Mouse (Mus musculus): Measurements from ENCODE around the gene Gm10160. TPM values are rescaled to one million over a fixed set of nuclear protein-coding genes. Genes with fewer than 3 reads are reported as not detected.

Gene Gm10160
- total and polyA plus RNA-seq, 2 experiments from 2014 or later, result not detected

DNA sequence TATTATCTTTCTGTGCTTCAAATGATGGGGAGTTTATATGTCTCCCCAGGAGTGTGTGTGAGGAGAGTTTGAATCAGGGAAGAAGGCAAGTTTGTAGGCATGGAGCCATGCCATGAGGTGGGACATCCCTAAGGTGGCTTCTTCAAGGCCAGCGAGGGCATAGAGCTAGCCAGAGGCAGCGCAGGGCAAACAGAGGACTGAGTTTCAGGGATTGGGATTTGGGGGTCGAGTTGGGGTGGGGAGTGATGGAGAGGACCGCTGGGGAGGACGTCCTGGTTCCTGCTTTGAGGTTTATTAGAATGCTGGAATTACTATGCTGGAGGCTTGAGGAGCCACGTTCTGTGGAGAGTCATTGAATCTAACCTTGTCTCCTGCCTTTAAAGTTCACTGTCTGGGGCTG lies 10.3 kb upstream of the Gm10160 start:
- 94% methylated on average over 6 of the region's 6 CpGs for WGBS
- no peak for ATAC-seq
- TF ChIP-seq CTCF (IDR thresholded peaks at IDR 0.05; ENCODE audit: low read depth), result no peak

DNA sequence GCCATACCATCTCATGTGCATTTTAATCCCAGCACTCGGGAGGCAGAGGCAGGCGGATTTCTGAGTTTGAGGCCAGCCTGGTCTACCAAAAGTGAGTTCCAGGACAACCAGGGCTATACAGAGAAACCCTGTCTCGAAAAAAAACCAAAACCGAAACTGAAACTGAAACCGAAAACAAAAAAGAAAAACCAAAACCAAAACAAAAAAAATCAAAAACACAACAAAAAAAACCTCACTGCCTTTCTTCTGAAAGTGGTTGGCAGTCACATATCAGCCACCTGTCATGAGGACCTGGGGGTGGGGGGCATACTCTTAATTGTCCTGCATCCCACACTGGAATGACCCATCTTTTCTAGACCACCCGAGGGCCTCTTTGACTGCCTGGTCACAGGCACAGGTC lies 9.0 kb upstream of the Gm10160 start:
- no peaks in the 10 kb centered on the region for H3K27me3 ChIP-seq (ENCODE audit: insufficient read depth, low read length)
- no peaks in the 10 kb centered on the region for H3K36me3 ChIP-seq (ENCODE audit: insufficient read depth, low read length)
- no peak for DNase-seq (ENCODE audit: low spot score)
- no peak overlapping the region for H3K9ac ChIP-seq (replicated peaks; ENCODE audit: low read length)
- TF ChIP-seq CTCF (IDR thresholded peaks at IDR 0.05; ENCODE audit: low read depth), result no peak
- no peak for ATAC-seq
- WGBS, result 92% methylated on average over 6 of the region's 6 CpGs
- 0 out of 2 replicates have a peak, but pooled peaks cover 4% of the 10 kb centered on the region for H3K4me1 ChIP-seq (ENCODE audit: insufficient read depth, low read length)
- H3K4me2 ChIP-seq (ENCODE audit: low read depth, low read length), result no peak overlapping the region
- no peak overlapping the region for H3K4me3 ChIP-seq (ENCODE audit: low read length)
- H3K27ac ChIP-seq, result no peak overlapping the region
- H3K9me3 ChIP-seq (ENCODE audit: low read length), result no peaks in the 10 kb centered on the region

More for the DNA sequence above, 10.3 kb upstream of the Gm10160 start:
- Histone ChIP-seq H3K9ac (replicated peaks; ENCODE audit: low read length) (no peak overlapping the region), H3K9me3 (ENCODE audit: low read length) (no peaks in the 10 kb centered on the region), H3K4me2 (ENCODE audit: low read depth, low read length) (no peak overlapping the region), H3K36me3 (ENCODE audit: insufficient read depth, low read length) (no peaks in the 10 kb centered on the region), H3K27ac (no peak overlapping the region), H3K4me3 (ENCODE audit: low read length) (no peak overlapping the region), H3K27me3 (ENCODE audit: insufficient read depth, low read length) (no peaks in the 10 kb centered on the region), H3K4me1 (ENCODE audit: insufficient read depth, low read length) (no peaks in the 10 kb centered on the region)
- DNase-seq (ENCODE audit: low spot score), result no peak

DNA sequence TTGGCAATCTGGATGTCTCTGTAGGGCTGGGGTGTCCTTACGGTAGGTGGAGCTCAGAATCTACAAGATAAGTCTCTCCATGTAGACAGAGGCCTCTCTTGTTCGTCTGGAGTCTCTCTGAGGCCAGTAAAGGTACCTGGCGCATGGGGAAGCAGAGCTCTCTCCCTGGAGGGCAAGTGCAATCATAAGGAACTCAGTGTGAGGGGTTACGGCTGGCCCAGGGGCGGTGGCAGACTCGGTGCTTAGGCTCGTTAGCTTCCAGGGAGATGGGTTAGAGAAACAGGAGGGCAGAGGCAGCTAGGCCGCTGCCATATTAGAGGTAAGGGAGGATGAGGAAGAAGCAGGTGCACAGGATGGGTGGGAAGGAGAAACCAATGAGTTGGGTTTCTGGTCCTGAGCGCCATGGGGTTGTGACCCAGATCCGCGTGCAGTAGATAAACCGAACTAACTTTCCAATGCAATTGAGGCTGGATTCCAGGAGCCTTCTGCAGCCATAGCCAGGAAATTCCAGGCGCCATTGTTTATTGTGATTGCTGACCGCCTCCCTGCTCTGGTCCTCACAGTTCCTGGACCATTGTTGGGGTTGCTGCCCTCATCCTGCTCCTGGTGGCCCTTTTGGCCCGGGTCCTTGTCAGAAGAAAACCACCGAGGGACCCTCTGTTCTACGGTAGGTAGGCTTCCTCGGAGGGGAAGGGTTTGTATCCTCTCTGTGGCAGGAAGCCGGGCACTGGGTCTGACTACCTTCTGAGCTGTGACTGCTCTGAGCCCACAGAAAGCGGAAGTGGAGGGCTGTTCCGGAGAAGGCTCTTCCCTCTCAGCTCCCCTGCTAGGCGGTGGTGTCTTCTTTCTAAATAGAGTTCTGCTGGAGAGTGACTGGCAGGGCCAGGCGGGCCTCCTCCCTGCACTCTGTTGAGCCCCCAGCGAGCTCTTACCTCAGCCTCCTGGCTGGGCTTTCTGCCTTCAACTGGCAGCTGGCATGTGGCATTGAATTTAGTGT lies 7.3 kb upstream of the Gm10160 start:
- Histone ChIP-seq H3K9ac (replicated peaks; ENCODE audit: low read length) (no peak overlapping the region), H3K4me2 (ENCODE audit: low read depth, low read length) (no peak overlapping the region), H3K27me3 (ENCODE audit: insufficient read depth, low read length) (no peaks in the 10 kb centered on the region; the same call in 1 of the 2 replicates), H3K36me3 (ENCODE audit: insufficient read depth, low read length) (no peaks in the 10 kb centered on the region), H3K9me3 (ENCODE audit: low read length) (no peaks in the 10 kb centered on the region), H3K27ac (no peak overlapping the region), H3K4me3 (ENCODE audit: low read length) (no peak overlapping the region), H3K4me1 (ENCODE audit: insufficient read depth, low read length) (peaks cover 4% of the 10 kb centered on the region; the same call in 1 of the 2 replicates)
- 75% methylated on average over 24 of the region's 24 CpGs for WGBS
- no peak for TF ChIP-seq CTCF (IDR thresholded peaks at IDR 0.05; ENCODE audit: low read depth)
- no peak for ATAC-seq
- no peak for DNase-seq (ENCODE audit: low spot score)

DNA sequence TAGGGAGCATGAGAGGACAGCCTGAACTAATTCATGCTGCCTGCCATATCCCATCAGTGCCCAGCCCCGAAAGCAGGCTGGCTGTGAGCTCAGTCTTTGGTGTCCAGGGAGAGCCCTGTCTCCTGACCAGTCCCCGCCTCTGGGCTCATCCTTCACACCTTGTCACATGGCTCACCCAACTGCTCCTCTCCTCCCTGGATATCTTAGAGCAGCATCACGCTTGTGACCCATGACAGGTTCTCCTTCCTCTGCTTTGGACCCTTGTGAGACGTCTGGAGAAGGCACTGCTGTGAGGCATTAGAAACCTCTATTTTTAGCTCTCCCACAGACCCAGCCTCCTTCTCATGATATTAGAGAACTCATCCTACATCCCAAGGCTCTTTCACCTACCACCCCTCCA lies 6.3 kb upstream of the Gm10160 start:
- H3K36me3 ChIP-seq (ENCODE audit: insufficient read depth, low read length), result no peaks in the 10 kb centered on the region
- no peak for DNase-seq (ENCODE audit: low spot score)
- H3K4me3 ChIP-seq (ENCODE audit: low read length), result no peak overlapping the region
- H3K27ac ChIP-seq, result no peak overlapping the region
- no peak for TF ChIP-seq CTCF (IDR thresholded peaks at IDR 0.05; ENCODE audit: low read depth)
- 65% methylated on average over 4 of the region's 4 CpGs for WGBS
- H3K4me1 ChIP-seq (ENCODE audit: insufficient read depth, low read length), result peaks cover 4% of the 10 kb centered on the region; the same call in 1 of the 2 replicates
- no peak overlapping the region for H3K4me2 ChIP-seq (ENCODE audit: low read depth, low read length)
- ATAC-seq, result no peak
- no peaks in the 10 kb centered on the region for H3K9me3 ChIP-seq (ENCODE audit: low read length)
- H3K9ac ChIP-seq (replicated peaks; ENCODE audit: low read length), result no peak overlapping the region
- H3K27me3 ChIP-seq (ENCODE audit: insufficient read depth, low read length), result no peaks in the 10 kb centered on the region; the same call in 1 of the 2 replicates

DNA sequence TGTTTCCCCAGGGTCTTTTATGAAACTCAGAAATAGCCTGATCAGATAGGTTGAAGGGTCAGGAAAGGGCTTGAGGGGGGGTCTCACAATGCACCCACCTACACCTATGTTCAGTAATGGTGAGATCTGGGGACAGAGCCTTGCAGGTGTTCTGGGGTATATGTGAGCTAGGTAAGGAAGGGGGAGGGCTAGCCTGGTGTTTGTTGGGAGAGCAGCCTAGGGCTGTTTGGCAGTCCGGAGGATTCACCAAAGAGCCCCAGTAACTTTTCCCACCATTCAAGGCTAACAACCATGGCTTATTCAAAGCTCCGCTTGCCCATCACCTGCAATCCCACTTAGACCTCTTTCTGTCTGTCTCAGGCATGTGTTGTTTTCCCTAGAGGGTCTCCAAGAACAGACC lies 5.9 kb upstream of the Gm10160 start:
- Histone ChIP-seq H3K27me3 (ENCODE audit: insufficient read depth, low read length) (no peaks in the 10 kb centered on the region; the same call in 1 of the 2 replicates), H3K9ac (replicated peaks; ENCODE audit: low read length) (no peak overlapping the region), H3K4me2 (ENCODE audit: low read depth, low read length) (no peak overlapping the region), H3K4me1 (ENCODE audit: insufficient read depth, low read length) (peaks cover 4% of the 10 kb centered on the region; the same call in 1 of the 2 replicates), H3K9me3 (ENCODE audit: low read length) (no peaks in the 10 kb centered on the region), H3K36me3 (ENCODE audit: insufficient read depth, low read length) (no peaks in the 10 kb centered on the region), H3K4me3 (ENCODE audit: low read length) (no peak overlapping the region), H3K27ac (no peak overlapping the region)
- no peak for TF ChIP-seq CTCF (IDR thresholded peaks at IDR 0.05; ENCODE audit: low read depth)
- DNase-seq (ENCODE audit: low spot score) (no peak), ATAC-seq (no peak)
- WGBS, result 80% methylated on average over 2 of the region's 2 CpGs

DNA sequence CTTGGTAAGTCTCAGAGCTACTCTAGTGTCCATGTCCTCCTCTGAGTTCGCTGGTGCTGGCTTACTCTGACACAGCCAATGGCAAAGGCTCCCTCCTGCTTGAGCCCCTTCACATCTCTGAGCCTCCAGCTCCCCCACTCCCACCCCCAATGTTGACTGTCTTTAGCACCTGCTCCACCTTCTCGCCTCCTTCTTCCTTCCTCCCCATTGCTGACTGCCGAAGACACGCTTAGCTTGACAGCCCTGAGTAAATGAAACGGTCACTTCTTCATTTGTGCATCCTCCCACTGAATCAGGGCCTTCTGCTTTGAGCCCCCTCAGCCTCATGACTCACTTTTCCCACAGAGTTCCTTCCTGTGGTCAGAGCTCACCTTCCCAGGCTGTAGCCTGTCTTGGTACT lies 5.4 kb upstream of the Gm10160 start:
- Histone ChIP-seq H3K9me3 (ENCODE audit: low read length) (no peaks in the 10 kb centered on the region), H3K27ac (no peak overlapping the region), H3K27me3 (ENCODE audit: insufficient read depth, low read length) (no peaks in the 10 kb centered on the region; the same call in 1 of the 2 replicates), H3K4me1 (ENCODE audit: insufficient read depth, low read length) (peaks cover 4% of the 10 kb centered on the region; the same call in 1 of the 2 replicates), H3K36me3 (ENCODE audit: insufficient read depth, low read length) (no peaks in the 10 kb centered on the region), H3K9ac (replicated peaks; ENCODE audit: low read length) (no peak overlapping the region), H3K4me2 (ENCODE audit: low read depth, low read length) (no peak overlapping the region), H3K4me3 (ENCODE audit: low read length) (no peak overlapping the region)
- TF ChIP-seq CTCF (IDR thresholded peaks at IDR 0.05; ENCODE audit: low read depth), result no peak
- no peak for ATAC-seq
- DNase-seq (ENCODE audit: low spot score), result no peak
- 80% methylated on average over 5 of the region's 5 CpGs for WGBS
